Mouse (Mus musculus): ENCODE measurements around the gene Vill. TPM values are rescaled to one million over a fixed set of nuclear protein-coding genes. Genes with fewer than 3 reads are reported as not detected.
A peak's percentile ranks its signal among the peaks of the same experiment; 100 is the strongest.

Gene Vill
- total RNA-seq, 2 experiments from 2014 or later = 1.2 to 2.4 TPM

DNA sequence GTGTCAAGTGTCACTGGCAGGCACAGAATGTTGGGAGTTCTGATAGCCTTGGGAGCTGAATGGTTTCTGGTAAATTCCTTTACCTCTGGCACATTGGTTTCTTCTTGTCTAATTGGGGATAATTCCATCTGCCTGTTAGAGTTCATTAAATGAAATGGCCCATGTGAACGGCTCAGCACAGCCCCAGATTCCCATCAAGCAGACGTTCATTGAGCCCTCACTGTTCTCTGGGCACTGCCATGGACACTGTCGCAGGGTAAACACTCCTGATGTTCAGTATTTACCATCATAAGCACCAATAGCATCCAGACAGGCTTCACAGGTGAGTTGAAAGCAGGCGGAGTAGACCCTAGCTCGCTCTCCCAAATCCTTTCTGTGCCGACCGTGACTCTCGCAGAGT is 18.5 kb upstream of the Vill start:
- DNase-seq = no peak
- intact Hi-C loops (cut with DNase I) = loop anchor here (10.0 kb wide), 1 partner anchor 109 kb away; the partner anchor contains the start of gene Ctdspl

DNA sequence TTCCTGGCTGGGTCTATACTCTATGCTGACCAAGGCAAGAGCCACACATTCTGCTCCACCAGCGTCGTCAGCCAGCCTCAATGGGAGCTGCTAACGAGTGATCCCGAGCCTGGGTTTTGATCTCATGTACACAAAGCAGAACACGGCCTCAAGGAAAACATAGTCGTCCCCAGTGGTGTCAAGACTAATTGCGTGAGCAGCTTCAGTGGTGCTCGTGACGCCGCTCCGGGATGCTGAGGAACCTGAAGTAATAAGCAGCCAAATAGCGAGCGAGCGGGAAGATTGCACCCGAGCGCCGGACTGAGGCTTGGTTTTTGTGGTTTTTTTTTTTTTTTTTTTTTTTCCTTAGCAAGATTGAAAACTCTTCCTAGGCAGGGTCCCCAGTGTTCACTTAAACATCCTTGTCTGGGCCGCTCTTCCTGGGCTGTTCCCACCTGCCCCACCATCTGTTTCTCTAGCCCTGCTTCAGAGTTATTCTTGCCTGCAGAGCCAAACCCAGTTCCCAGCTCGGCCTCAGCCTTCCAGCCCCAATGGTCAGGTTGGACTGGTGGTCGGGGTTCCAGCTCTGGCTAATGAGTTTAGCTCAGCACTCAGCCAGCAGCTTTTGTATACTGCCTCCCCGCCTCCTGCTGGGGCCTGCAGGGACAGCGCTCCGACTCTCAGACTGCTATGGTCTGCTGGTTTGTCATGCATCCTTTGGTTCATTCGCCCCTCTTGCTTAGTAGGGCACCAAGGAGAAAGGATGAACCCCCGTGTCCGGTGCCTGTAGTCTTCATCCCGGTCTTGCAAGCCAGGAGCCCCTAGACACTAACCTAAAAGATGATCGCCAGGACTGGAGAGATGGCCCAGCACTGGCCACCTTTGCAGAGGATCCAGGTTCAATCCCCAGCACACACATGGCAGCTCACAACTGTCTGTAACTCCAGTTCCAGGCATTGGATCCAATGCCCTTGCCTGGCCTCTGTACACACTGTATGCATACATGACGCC is 17.6 kb upstream of the Vill start:
- peak; percentile 35 for DNase-seq
- intact Hi-C loops (cut with DNase I) = loop anchor here (10.0 kb wide), 1 partner anchor 110 kb away; the partner anchor contains the start of gene Ctdspl

DNA sequence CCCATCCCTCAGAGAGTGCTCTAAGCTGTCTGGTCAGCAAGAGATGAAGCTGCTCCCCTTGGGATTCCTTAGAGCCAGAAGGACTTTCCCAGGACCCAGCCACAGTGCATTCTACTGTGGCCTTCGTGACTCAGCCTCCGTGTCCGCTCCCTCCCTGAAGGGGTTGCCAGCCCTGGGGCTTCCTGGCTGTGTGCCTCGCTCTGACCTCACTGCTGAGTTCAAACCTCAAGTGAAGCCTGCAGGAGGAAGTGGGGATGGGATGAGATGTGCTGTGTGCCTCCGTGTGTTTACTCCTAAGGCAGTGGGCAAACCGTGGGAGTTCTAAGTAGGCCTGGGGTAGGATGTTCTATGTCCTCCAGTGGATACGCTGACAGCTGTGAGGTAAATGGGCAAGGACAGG is 16.7 kb upstream of the Vill start:
- peak; percentile 26 for DNase-seq
- intact Hi-C loops (cut with DNase I) = loop anchor here (10.0 kb wide), 1 partner anchor 111 kb away; the partner anchor contains the start of gene Ctdspl

DNA sequence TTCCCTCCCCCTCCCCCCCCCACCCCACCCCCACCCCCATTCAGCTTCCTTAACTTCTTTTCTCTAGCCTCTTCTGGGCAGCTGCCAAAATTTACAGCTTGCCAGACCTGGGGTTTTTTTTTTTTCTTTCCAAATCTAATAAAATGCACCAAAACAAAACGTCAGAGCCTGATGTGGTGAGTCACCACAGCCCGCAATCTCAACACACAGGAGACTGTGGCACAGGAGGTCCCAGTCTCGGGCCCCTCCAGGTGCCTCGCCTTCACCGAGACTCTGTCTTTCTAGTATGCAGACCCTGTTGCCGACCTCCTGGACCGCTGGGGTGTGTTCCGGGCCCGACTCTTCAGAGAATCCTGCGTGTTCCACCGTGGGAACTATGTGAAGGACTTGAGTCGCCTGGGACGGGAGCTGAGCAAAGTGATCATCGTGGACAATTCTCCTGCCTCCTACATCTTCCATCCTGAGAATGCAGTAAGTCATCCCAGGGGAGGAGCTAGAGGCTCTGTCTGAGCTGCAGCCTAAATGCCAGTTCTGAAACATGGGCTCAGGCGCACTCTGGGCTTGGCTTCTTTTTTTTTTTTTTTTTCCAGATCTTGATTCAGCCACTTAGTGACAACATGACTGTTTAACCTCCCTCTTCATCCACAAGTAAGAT is 15.4 kb upstream of the Vill start:
- intact Hi-C loops (cut with DNase I) = loop anchor here (10.0 kb wide), 1 partner anchor 112 kb away; the partner anchor contains the start of gene Ctdspl
- DNase-seq = no peak

DNA sequence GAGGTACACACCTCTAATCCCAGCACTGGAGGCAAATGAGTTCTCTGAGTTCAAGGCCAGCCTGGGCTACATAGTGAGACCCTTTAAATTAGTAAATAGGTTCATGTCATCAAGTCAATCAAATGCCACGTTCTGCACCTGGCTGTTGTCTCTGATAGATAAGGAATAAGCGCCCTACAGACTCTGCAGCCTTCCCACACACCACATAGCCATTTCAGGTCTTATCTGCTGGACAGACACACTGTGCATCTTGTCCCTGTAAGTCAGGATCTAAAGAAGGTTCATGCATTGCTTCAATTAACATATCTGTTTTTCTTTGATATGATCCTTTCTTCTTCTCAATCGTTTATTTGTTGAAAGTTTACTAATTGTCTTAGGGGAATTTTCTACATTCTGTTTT is 14.0 kb upstream of the Vill start:
- no peak for DNase-seq
- intact Hi-C loops (cut with DNase I) = loop anchor here (10.0 kb wide), 1 partner anchor 114 kb away; the partner anchor contains the start of gene Ctdspl

DNA sequence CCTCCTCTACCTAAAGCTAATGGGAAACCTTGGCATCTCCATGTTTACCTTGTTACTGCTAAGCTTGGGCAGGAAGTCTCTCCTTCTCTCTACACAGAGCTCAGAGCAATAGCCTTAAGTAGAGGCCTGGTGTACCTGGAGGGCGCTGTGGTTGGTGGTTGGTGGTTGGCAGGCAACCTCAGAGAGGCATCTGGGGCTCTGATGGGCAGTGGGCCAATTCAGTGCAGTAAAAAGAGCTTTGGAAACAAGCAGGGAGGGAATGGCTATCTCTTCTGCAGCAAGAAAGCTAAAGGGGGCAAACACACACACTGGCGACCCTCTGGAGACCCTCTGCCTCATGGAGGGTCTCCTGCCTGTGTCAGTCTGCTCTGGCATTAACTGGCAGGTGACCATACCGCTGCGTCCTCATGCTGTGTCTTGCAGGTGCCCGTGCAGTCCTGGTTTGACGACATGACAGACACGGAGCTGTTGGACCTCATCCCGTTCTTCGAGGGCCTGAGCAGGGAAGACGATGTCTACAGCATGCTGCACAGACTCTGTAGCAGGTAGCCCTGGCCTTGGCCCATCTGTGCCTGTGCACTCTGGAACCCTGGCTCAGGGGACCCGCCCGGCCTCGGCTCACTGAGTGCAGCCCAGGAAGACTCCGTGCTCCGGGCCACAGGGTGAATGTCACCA is 12.3 kb upstream of the Vill start:
- DNase-seq = peak; percentile 68
- intact Hi-C loops (cut with DNase I) = no loop called here

DNA sequence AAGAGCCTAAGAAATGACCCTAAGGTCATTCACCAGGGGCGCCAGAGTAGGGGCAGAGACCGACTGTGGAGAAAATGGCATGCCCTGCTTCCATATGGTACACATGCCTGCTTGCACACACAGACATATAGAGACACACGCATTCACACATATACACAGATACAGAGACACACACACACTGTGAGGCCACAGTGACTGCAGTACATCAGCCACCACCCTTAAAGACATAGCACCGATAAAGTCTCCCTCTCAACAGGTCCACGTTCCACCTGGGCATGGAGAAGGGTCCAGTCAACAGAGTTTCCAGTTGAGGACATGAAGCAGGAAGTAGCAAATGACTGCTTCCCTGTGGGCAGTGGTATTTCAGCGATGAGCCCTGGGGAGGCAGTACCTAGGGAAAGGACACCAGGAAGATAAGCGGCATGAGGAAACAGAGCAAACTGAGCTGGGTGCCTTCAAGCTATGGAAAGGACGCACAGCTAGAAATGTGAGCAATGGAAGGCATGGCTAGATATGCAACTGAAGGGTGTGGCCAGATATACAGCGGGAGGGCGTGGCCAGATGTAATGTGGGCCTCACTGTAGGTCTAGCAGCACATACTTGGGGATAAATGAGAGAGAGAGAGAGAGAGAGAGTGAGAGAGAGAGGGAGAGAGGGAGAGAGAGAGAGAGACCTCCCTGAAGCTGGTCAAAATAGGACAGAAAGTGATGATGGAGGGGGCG is 4.2 kb upstream of the Vill start:
- intact Hi-C loops (cut with DNase I) = no loop called here
- no peak for DNase-seq

DNA sequence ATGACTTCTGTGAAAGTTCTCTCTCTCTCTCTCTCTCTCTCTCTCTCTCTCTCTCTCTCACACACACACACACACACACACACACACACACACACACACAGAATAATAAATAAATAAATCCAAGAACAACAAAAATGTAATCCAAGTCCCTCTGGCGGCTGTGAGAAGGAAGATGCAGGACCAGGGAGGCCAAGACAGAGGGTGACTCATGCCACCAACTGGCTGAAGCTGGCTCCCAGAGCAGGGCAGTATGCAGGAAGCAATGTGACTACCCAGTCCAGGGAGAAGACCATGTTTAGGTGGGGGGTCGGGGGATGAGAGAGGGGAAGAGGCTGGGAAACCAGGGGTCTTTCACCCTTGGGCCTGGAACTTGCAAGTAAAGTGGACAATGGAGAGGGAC is 1.4 kb upstream of the Vill start:
- no peak for DNase-seq
- intact Hi-C loops (cut with DNase I) = no loop called here

DNA sequence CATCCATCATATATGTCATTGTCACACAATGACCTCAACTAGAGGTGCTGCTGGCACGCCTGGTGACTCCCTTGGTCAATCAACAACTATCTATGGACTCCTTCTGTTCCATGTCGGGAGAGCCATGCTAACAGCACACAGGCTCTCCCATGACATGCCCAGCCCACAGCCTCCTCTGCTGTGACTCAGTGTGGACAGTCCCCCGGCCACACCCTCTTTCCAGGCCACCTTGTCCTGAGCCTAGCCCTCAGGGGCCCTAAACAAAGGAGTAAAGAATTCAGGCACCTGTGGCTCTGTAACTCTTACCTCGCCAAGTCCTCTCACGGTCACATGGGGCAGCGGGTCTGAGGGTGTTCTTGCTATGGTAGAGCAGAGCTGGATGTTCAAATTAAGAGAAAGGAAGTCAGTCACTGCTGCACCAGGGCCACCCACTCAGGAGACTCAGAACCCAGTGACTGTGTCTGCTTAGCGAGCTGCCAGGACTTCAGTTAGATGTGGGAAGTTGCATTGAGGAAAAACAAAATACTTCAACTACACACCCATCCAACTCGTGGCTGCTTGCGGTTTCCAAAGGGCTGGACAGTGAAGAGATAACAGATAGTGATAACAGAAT is 1.5 kb downstream of the Vill start:
- DNase-seq = no peak
- intact Hi-C loops (cut with DNase I) = no loop called here

DNA sequence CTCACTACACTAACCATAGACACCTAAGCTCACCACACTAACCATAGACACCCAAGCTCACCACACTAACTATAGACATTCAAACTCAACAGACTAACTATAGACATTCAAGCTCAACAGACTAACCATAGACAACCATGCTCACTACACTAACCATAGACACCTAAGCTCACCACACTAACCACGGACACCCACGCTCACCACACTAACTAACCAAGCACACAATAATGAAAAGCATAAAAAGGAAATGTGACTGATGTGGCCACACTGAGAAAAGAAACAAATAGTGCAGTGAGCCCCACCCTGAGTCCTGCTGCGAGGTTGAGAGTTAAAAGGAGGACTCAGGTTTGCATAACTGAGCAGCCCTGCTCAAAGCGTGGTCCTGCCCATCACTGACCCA is 2.8 kb downstream of the Vill start:
- intact Hi-C loops (cut with DNase I) = no loop called here
- no peak for DNase-seq

DNA sequence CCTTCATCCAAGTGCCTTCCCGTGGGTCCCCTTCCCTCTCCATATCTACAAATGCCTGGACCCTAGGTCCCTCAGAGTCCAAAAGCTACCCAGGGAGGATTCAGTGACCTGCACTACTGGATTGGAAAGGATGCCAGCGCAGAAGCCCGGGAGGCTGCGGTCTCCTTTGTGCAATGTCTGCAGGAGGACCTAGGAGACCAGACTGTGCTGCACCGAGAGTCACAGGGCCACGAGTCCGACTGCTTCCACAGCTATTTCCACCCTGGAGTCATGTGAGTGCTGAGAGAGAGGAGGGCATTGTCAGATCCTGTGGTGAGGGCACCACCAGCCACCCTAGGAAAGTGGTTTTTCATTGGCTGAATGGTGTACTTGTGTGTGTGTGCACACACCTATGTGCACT is 5.7 kb downstream of the Vill start:
- no peak for DNase-seq
- intact Hi-C loops (cut with DNase I) = no loop called here

DNA sequence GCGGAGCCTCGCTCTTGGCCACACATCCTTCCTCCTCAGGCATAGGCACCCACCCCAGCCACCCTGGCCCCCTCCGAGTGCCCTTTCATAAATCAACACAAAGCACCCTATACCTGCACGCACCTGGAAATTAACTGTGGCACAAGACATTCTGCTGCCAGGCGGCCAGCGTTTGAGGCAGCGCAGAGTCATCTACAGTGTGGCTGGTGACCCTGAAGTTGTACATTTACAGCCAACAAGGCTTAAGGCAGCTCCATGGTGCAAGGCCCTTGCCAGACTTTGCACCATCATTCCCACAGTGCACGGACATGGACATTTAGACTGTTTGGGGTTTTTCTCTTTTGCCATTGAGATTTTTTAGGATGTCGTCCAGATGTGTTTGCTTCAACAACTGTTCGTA is 8.1 kb downstream of the Vill start:
- no peak for DNase-seq
- intact Hi-C loops (cut with DNase I) = no loop called here

DNA sequence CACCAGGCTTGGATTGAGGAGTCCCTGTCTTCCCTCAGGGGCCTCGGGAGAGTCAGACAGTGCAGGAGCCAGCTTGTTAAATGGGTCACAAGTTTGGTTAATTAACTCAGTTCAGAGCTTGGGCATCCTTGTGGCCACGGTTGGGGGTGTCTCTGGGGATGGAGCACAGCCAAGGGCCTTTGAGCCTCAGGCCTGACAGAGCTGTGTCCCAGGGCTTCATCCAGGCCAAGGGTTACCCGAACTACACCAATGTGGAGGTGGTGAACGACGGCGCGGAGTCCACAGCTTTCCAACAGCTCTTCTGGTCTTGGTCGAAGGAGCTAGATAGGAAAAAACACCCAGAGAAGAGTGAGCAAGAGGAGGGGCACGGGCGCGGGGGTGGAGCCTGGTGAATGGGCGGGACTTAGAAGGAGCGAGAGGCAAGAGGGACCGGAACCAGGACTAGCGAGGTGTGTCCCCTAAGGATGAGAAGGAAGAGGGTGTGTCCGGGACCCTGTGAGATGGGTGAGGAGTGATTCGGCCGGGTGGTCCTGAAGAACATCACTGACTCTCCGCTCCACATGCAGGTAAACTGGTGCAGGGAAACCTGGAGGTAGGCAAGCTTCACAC is 10.6 kb downstream of the Vill start:
- DNase-seq = no peak
- intact Hi-C loops (cut with DNase I) = no loop called here

DNA sequence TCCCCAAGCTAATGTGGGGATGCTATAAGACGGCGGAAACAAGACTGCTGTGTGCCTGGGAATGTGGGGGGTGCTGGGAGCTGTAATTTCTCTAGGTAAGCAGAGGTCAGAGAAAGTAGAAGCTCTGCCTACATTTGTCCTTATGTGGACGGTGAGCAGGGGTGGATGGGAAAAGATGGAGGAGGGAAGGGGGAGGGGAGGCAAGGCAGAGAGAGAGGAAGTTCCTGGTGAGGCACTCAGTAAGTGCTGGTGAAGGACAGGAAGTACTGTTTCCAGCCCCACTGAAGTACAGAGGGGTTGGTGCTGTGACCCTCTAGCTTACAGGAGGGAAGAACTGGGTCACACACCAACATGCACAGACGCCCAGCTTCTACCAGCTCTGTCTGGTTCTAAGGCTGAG is 11.7 kb downstream of the Vill start:
- no peak for DNase-seq
- intact Hi-C loops (cut with DNase I) = no loop called here

DNA sequence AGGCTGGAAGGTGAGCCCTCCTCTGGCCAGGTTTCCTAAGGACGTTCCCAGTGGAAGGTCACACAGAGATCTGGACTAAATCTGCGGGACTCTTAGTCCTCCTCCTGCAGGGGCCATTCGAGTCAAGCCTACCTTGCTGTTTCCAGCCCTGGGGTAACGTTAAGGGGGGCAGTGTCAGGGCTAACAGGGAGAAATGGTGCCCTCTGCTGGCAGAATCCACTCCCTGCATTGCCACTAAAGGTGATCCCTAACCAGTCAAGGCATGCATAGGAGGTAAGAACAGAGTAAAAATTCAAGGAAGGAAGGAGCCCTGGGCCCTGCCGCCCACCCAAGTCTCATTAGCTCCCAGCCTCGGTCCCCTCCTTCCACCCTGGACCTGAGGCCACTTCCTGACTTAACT is 15.0 kb downstream of the Vill start:
- peak; percentile 82 for DNase-seq
- intact Hi-C loops (cut with DNase I) = loop anchor here (2.0 kb wide), 1 partner anchor 147 kb away; no protein-coding TSS in a partner anchor

DNA sequence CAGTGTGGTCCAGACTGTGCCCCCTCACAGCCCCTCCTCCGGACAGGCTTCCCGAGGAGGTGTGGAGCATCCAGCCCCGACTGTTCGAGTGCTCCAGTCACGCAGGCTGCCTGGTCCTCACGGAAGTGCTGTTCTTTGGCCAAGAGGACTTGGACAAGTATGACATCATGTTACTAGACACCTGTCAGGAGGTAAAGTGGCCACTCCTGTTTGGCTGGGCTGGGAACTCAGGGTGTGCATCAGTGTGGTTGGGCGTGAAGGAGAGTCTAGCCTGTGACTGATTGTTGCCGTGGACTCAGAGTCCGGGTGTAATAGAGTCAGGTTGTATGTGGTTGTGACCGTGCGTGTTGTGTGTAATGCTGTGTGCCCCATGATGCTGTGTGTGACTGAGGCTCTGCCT is 15.7 kb downstream of the Vill start:
- DNase-seq = no peak
- intact Hi-C loops (cut with DNase I) = no loop called here

DNA sequence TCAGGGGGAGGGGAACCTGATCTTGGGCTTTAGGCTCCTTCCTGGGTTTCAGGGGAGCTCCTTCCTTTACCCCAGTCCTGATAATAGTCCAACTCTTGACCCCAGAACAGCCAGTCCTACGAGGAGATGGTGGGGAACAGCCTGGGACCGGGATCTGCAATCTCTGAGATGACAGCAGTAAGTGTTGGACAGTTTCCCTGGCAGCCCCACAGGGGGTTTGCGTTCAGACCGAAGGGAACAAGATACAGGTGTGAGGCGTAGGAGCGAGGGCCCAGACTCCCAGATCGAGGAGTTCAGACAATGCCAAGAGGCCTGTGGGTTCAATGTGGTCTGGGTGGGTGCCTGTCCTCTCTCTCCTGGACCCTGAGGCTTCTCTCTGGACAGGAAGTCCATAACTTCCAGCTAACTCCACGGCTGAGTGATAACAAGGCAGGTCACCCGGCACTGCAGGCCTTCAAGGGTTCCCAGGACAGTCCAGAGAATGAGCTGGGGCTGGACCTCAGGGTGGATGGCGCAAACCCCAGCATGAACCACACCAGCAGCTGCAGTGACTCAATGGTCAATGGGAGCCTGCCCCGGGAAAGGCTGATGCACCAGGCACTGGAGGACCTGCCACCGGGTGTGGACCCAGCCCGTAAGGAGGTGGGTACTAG is 17.7 kb downstream of the Vill start:
- no peak for DNase-seq
- intact Hi-C loops (cut with DNase I) = loop anchor here (10.0 kb wide), 1 partner anchor 485 kb away; no protein-coding TSS in a partner anchor

DNA sequence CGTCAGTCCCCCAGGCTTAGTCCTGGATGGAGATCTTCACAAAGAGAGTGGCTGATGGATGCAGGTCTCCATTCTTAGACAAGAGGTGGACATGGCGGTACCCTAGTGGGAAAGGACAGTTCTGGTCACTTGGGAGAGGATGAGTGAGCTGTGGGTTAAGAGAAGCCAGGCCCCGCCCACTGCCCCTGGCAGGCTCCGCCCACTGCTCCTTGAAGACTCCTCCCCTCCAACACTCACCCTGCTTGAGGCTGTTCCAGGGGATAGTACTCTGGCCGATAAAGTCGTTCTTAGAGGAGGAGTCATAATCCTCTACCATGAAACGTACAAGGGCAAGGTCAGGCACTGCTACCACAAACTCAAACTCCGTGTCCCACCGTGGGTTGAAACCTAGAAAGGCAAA is 19.2 kb downstream of the Vill start:
- no peak for DNase-seq
- intact Hi-C loops (cut with DNase I) = loop anchor here (10.0 kb wide), 1 partner anchor 487 kb away; no protein-coding TSS in a partner anchor

Measured in left cerebral cortex, postnatal 4 days (tissue).